Mouse (Mus musculus): Measurements from ENCODE around the gene Sult4a1.

DNA sequence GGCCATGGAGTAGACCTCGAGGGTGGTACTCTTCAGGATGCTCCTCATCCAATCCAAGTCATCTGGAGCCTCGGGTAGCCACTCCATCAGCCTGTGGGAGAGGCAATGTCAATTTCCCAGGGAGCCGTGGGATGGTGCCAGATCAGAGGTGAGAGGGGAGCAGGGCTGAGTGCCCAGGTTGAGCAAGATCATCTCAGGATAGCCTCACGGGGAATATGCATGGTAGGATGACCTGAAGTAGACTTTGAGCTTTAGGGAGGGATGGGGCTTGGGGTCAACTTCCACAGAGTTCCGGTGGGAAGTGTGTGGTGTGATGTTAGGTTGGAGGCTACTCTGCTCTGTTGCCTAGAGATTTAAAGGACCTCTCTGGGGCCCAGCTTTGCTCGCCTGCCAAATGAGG, 8.3 kb upstream of the Sult4a1 start:
- TF ChIP-seq CTCF (IDR thresholded peaks at IDR 0.05; ENCODE audit: control insufficient read depth, insufficient read depth, low read length), result no peak
- TF ChIP-seq POLR2A (IDR thresholded peaks at IDR 0.05; ENCODE audit: borderline replicate concordance, control insufficient read depth, low read depth, low read length), result no peak

Measured in bone marrow, adult 2 months (tissue).